Mouse (Mus musculus): ENCODE measurements around the gene Focad. TPM values are rescaled to one million over a fixed set of nuclear protein-coding genes. Genes with fewer than 3 reads are reported as not detected.
A peak's percentile ranks its signal among the peaks of the same experiment; 100 is the strongest.

The Focad gene
- total RNA-seq, 1 experiment from 2014 or later, result 5.7 TPM

DNA sequence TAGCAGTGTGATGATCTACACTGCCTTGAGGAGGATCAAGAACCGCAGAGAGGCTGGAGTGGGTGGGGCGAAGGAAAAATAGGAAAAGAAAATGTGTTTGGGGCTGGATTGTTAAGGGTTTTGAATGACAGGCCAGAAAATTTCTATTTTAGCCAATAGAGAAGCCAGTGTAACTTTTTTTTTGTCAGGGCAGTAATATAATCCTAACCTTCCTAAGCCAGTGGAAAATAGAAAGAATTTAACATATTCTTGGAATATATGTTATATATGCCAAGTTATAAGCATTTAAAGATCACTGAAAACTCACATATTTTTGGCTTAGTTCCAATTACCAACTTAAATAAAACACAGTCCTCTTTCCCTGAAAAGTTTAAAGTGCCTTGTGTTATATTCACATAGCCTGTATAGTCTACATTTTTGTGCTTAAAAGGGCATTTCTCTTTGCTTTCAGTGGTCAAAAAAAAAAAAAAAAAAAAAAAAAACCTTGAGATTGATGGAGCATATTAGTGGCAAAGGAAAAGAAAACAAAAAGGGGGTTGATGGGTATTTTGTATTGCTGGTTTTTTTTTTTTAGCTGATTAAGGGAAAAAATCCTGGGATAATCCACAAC lies 333.3 kb downstream of the Focad start:
- no peak for ATAC-seq (ENCODE audit: extremely low read depth, insufficient number of reproducible peaks, low FRiP score, poor library complexity, severe bottlenecking)

DNA sequence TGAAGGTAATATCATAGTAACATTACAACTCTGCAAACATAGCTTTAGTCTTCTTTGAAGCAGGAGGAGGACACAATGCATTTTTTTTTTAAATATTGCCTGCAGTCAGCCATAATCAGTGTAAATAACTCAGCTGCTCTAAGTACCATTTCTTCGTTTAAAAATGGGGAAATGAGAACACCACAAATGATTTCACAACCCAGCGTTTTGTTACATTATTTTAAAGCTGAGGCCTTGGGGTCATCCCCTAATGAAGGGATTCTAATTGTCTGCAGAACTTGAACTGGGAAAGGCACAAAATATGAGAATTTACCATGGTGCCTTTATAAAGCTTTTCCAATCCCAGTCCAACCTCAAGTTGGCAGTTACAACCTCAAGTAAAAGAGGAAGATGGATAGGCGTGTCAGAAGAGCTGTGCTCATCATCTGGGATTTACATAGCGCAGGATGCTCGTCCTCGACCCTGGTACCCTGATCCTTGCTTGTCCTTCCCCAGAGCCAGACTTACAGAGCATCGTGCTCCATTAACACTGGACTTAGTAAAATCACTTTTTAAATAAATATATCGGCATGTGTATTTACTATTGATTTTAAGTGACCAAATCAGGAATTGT lies 338.1 kb downstream of the Focad start:
- ATAC-seq (ENCODE audit: extremely low read depth, insufficient number of reproducible peaks, low FRiP score, poor library complexity, severe bottlenecking), result no peak

DNA sequence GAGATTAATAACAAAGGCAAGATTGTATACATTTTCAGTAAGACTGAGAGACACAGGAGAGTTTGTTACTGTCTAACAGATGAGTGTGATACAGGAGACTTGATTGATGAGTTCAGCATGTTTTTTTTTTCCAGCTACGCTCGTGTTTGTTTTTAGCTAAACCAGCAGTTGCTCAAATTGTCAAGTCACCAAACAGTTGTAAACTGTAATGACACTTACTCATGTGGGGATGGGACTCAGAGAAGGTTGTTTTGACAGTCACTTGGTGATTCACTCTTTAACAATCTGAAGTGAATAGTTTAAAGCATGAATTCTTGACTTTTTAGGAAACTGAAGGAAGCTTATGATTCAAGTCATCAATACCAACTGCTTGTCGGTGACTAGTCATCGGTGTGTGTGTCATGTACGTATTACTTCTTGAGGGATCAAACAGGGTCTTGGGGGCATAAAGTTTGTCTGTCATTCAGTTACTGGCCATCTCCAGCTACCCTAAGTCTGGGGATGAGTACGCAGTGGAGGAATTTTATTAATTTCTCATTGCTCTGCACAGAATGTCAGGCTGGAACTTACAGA lies 342.2 kb downstream of the Focad start:
- ATAC-seq (ENCODE audit: extremely low read depth, insufficient number of reproducible peaks, low FRiP score, poor library complexity, severe bottlenecking), result no peak

DNA sequence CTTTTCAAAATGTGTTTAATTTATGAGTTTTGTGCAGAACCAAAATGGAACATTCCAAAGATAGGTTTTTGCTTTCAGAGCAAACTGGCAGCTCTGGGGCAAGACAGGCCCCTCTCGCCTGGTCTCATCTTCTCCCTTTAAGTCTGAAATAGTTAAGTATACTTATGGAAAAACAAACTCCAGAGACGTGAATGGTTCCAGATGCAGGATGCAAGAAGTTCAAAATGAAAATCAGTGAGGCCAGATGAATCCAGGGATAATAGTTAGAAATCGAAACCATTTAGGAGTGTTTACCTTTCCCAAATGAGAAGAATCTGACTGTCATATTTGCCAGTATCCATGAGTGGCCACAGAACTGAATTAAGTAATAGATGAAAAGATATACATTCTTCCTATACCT lies 342.7 kb downstream of the Focad start:
- ATAC-seq (ENCODE audit: extremely low read depth, insufficient number of reproducible peaks, low FRiP score, poor library complexity, severe bottlenecking), result no peak

DNA sequence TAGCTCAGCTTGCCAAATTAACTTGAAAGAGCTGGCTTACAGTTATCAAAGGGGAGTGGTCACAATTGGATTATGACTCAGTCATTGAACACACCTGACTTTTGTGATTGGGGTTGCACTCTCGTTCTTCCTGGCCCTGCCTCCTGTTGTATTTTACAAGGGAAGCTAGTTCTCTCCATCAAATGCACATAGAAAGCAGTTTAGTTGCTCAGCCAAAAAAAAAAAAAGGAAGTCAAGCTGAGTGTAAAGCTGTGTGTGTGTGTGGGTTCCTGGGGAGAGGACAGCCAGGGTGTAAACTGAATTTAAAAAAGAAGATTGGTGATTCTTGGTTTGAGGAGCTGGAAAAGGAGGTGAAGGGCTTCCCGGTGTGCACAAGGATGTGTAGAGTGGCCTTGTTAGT lies 343.5 kb downstream of the Focad start:
- no peak for ATAC-seq (ENCODE audit: extremely low read depth, insufficient number of reproducible peaks, low FRiP score, poor library complexity, severe bottlenecking)

DNA sequence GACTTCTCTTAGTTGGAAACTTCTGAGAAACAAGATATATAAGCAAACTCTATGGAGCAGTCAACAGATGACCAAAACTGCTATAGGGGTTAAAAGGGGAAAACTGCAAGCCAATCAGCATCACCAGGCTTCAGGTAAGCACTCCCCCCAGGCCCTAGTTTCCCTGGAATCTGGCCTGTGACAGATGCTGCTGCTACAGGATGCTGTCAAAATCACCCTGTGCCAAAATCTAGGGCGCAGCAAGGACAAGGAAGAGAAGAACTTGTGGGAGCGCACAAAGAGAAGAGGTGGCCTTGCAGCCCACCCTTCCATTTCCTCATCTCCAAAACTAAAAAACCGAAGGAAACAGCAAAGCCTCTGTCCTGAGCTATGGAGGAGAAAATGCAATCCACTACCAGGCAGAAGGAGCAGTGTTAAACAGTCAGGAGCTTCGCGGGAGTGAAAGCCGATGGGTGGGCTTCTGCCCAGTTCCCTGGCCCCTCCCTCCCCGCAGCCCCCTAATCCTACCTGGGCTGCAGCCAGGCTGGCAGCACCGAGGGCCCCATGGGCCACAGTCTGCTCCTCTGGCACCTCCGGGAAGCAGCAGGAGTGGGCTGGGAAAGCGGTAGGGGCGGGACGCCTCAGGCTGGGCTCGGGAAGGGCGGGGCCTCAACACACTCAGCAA lies 344.0 kb downstream of the Focad start, which contains the start of gene Hacd4:
Gene Hacd4, minus strand, starts transcription at position 603 of the 664 bp plus-strand sequence.
- peak; percentile 28; the same call in 1 of the 2 replicates for ATAC-seq (ENCODE audit: extremely low read depth, insufficient number of reproducible peaks, low FRiP score, poor library complexity, severe bottlenecking)

DNA sequence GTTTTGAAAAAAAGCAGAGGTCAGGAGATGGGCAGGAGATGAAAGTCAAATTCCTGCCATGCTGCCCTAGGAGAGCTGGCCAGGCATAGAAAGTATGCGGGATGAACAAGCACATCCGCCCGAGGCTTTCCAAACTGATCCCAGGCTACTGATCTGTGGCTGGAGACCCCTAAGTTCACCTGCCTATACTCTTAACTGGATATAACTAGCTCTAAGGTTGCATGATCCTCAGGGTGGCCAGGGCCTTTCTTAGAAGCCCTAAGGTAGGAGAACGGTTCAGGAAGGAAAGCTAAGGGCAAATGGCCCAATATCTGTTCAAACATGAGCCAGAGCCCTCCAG lies 344.5 kb downstream of the Focad start:
- ATAC-seq (ENCODE audit: extremely low read depth, insufficient number of reproducible peaks, low FRiP score, poor library complexity, severe bottlenecking), result no peak

DNA sequence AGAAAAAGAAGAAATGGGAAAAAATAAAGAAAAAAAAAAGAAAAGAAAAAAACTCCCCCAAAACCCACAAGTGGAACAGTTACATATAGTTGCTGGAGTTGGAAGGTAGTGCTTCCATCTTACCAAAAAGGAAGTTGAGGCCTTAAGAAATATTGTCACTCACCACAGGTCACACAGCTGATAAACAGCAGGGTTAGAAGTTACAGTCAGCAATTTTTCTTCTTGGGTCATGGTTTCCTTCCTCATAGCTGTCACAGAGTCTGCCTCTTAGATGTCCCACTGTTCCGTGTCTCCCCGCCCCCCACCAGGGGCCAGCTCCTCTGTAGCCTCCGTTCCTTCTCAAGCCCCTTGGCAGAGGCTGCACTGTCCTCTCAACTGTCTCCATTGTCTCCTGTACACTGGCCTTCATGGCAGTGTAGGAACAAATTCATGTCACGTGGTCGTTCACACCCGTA lies 345.3 kb downstream of the Focad start:
- ATAC-seq (ENCODE audit: extremely low read depth, insufficient number of reproducible peaks, low FRiP score, poor library complexity, severe bottlenecking), result peak; percentile 93

DNA sequence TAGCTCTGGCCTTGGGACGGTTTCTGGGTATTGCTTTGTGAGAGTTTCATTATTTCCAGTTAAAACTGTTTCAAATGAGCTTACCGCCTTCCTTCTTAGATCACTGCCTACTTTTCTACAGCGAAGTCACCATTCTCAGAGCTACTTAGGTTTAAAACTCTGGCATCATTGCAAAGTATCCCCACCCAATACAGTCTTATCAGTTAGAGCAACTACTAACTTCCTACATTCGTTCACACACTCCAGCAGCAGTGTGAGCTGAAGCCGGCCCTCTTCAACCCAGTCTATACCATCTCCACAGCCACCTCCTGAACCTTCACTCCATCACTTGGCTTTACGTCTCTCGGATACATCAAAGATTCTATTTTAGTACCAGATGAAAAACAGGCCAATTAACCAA lies 346.4 kb downstream of the Focad start:
- no peak for ATAC-seq (ENCODE audit: extremely low read depth, insufficient number of reproducible peaks, low FRiP score, poor library complexity, severe bottlenecking)

DNA sequence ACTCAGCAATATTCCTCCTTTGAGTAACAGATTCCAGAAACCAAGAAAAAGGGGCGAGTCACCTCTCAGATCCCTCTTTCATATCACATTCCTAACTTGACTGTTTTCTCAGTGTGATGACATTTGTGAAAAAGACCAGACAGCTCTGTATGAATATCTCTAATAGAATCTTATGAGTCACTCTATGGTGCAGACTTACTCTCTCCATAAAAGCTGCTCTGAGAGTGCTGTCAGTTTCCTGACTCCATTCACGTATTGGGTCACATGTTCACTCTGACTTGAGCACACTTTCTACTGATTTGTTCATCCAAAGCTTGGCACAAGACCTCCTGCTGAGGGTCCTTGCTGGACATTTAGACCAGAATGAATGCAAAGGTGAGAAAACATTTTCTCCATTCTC lies 354.5 kb downstream of the Focad start:
- ATAC-seq (ENCODE audit: extremely low read depth, insufficient number of reproducible peaks, low FRiP score, poor library complexity, severe bottlenecking), result no peak

DNA sequence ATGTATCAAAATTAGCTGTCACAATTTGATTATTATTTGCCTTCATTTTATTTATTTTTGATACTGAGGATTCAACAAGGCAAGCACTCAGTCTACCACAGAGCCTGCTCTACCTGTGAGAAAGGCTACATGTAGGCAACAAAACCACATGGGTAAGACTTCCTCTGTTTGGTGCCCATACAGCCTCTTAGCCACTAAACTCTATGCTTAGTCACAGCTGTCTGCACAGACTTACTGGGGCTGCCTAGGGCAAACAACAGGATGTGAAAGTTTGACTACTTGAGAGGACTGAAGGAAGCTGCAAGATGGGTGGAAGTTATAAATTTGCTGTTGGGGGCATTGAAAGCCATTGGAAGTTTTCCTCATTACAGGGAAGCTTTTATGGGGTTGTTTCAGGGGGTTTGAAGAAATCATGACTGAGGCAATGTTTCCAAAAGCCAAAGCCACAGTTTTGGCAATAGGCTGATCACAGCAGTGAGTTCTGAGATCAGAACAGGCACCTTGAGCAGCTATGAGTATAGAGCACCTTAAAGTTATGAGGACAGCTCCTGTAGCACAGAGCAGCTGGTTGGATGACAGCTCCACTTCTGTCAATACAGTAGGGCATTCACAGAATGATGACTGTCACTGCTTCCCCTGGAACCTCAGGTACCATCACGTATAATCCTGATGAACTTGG lies 355.8 kb downstream of the Focad start:
- ATAC-seq (ENCODE audit: extremely low read depth, insufficient number of reproducible peaks, low FRiP score, poor library complexity, severe bottlenecking), result peak; percentile 97

DNA sequence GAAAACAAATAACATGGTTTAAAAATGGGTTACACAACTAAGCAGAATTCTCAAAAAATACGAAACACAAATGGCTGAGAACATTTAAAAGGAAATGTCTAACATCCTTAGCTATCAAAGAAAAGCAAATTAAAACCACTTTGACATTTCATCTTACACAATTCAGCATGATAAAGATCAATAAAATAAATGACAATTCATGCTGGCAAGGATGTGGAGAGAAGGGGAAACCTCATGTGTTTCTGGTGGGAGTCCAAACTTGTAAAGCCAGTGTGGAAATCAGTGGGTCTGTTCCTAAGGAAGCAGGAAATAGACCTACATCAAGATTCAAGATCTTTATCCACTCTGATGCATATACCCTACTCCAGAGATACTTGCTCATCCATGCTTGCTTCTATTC lies 363.7 kb downstream of the Focad start:
- no peak for ATAC-seq (ENCODE audit: extremely low read depth, insufficient number of reproducible peaks, low FRiP score, poor library complexity, severe bottlenecking)

DNA sequence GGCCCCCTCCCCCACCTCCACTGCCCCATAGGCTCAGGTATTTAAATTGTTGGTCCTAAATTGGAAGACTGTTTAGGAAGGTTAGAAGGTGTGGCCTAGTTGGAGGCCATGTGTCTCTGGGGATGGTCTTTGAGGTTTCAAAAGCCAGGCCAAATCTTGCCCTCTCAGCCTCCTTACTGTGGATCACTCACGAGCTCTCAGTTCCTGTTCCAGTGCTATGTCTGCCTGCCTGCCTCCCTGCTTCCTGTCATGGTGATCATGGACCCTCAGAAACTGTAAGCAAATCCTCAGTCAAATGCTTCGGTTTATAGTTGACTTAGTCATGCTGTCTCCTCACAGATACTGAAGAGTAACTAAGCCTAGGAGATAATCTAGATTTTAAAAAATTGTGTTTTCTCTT lies 364.2 kb downstream of the Focad start:
- ATAC-seq (ENCODE audit: extremely low read depth, insufficient number of reproducible peaks, low FRiP score, poor library complexity, severe bottlenecking), result no peak

Other genes with a start within 250 kb of the Focad start
- gene Mllt3, start 61.3 kb upstream of the Focad start, total RNA-seq (2017), result 14.6 and 16.1 TPM in 2 replicates

Measured in neutrophil, adult 5-6 weeks (primary cell).